Mouse (Mus musculus) cerebellum, adult 2 months (tissue): ENCODE data around the gene Tmem131. TPM values are rescaled to one million over a fixed set of nuclear protein-coding genes. Genes with fewer than 3 reads are reported as not detected.

ENCODE experiments used
- DNase-seq, 2 experiments: peaks; one replicate each; pipeline ENCODE4 v3.0.0; 2021
- H3K27ac ChIP-seq: fragments of 200-500 bp; 2 replicates; pipeline ENCODE4 v1.5.1; 2012; ENCODE audit warnings: low read length, control low read depth, inconsistent platforms; ENCODE audit not compliant: insufficient read depth
- H3K27me3 ChIP-seq: fragments of 200-500 bp; 2 replicates; pipeline ENCODE4 v1.6.1; 2012; ENCODE audit warnings: inconsistent platforms, mild to moderate bottlenecking, low read length, moderate library complexity; ENCODE audit not compliant: control insufficient read depth, insufficient read depth
- H3K4me1 ChIP-seq: fragments of 200-500 bp; 2 replicates; pipeline ENCODE4 v1.6.1; 2011; ENCODE audit warnings: low read length; ENCODE audit not compliant: control insufficient read depth, insufficient read depth
- H3K4me3 ChIP-seq: fragments of 200-500 bp; replicated peaks from 2 replicates; pipeline ENCODE3; 2011; ENCODE audit warnings: mild to moderate bottlenecking, low read depth, low read length, control low read depth; ENCODE audit not compliant: insufficient read depth
- CTCF ChIP-seq: fragments of 200-500 bp; IDR thresholded peaks from 2 replicates; pipeline ENCODE4 v1.5.1; 2011; ENCODE audit warnings: low read depth, mild to moderate bottlenecking, control low read depth, low read length, moderate library complexity, borderline replicate concordance; ENCODE audit not compliant: insufficient read depth
- POLR2A ChIP-seq: fragments of 200-500 bp; IDR thresholded peaks from 2 replicates; pipeline ENCODE4 v1.6.1; 2011; ENCODE audit warnings: low read length, control low read depth, borderline replicate concordance; ENCODE audit not compliant: insufficient read depth
- WGBS: fragments of 180-500 bp; shearing (Covaris S2); methylation state at CpG from one replicate; pipeline ENCODE4 v1.1.7; 2018; 5-methylcytosine and 5-hydroxymethylcytosine counted together
- polyA plus RNA-seq: library from polyadenylated mRNA; depleted of rRNA; stranded (reverse); fragments of >200 nt; gene quantifications from 2 replicates; pipeline ENCODE4 v1.2.3, GENCODE M21; 2012

Tmem131 gene
- polyA plus RNA-seq, 1 experiment = 31.4 TPM

GRCm38 (mm10) chr1:36926738-36927137, 16.7 kb downstream of the Tmem131 start:
- no peak overlapping the region for H3K27ac ChIP-seq
- TF ChIP-seq CTCF = no peak
- TF ChIP-seq POLR2A = no peak
- DNase-seq = no peak
- H3K4me1 ChIP-seq = peaks cover 7% of the 10 kb centered on the region
- no peaks in the 10 kb centered on the region for H3K27me3 ChIP-seq
- WGBS = 81% methylated on average over 6 of the region's 6 CpGs
- no peak overlapping the region for H3K4me3 ChIP-seq

DNA sequence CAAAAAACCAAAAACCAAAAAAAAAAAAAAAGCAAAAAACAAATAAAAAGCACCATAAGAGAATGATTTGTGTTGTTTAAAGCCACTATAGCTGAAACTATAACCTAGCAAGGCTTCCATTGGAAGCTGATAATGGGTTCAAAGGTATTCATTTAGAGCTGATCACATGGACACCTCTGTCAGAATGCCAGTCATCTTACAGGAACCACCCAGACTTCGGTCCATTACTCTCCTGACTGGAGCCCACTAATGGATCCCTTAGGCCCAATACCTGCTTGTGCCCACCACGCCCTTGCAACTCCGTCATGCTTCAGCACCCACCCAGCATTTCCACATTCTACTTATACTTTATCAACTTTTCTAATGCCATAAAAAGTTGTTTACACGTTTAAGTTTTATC, 17.2 kb downstream of the Tmem131 start:
- Histone ChIP-seq H3K27ac (no peak overlapping the region), H3K27me3 (no peaks in the 10 kb centered on the region), H3K4me1 (peaks cover 9% of the 10 kb centered on the region), H3K4me3 (no peak overlapping the region)
- no peak for DNase-seq
- TF ChIP-seq CTCF (no peak), POLR2A (no peak)
- WGBS = 92% methylated on average over 4 of the region's 4 CpGs

GRCm38 (mm10) chr1:36925781-36926180, 17.7 kb downstream of the Tmem131 start:
- Histone ChIP-seq H3K4me1 (peaks cover 6% of the 10 kb centered on the region), H3K27ac (no peak overlapping the region), H3K27me3 (no peaks in the 10 kb centered on the region), H3K4me3 (no peak overlapping the region)
- no peak for DNase-seq
- TF ChIP-seq POLR2A = no peak
- no peak for TF ChIP-seq CTCF
- 55% methylated on average over 5 of the region's 5 CpGs for WGBS

DNA sequence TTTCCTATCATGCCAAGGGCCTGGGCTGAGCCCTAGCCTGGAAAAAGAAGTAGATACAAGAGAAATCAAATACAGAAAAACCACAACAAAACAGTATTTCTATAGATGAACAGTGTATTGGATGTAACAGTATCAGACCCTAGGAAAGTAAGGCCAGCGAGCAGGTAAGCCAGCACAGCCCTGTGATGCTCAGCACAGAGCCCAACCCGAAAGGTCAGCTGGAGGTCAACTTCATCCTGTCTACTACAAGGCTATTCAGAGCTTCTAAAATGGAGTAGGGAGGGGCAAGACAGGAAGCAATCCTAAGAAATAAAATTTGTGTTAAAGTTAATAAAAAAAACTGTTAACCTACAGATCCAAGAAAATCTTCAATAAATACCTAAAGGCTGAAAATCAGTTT, 18.6 kb downstream of the Tmem131 start:
- Histone ChIP-seq H3K27me3 (no peaks in the 10 kb centered on the region), H3K27ac (no peak overlapping the region), H3K4me3 (no peak overlapping the region), H3K4me1 (peaks cover 15% of the 10 kb centered on the region)
- TF ChIP-seq POLR2A (no peak), CTCF (no peak)
- DNase-seq = no peak
- 88% methylated on average over 2 of the region's 2 CpGs for WGBS

- DNase-seq = no peak
- Histone ChIP-seq H3K4me3 (no peak overlapping the region), H3K4me1 (peaks cover 18% of the 10 kb centered on the region), H3K27me3 (no peaks in the 10 kb centered on the region), H3K27ac (no peak overlapping the region)
- TF ChIP-seq CTCF = no peak
- TF ChIP-seq POLR2A = no peak
These were observed 19.6 kb downstream of the Tmem131 start for GRCm38 (mm10) chr1:36923911-36924310.

GRCm38 (mm10) chr1:36922623-36923421, 20.6 kb downstream of the Tmem131 start:
- no peak for DNase-seq
- WGBS = 98% methylated on average over 4 of the region's 4 CpGs

DNA sequence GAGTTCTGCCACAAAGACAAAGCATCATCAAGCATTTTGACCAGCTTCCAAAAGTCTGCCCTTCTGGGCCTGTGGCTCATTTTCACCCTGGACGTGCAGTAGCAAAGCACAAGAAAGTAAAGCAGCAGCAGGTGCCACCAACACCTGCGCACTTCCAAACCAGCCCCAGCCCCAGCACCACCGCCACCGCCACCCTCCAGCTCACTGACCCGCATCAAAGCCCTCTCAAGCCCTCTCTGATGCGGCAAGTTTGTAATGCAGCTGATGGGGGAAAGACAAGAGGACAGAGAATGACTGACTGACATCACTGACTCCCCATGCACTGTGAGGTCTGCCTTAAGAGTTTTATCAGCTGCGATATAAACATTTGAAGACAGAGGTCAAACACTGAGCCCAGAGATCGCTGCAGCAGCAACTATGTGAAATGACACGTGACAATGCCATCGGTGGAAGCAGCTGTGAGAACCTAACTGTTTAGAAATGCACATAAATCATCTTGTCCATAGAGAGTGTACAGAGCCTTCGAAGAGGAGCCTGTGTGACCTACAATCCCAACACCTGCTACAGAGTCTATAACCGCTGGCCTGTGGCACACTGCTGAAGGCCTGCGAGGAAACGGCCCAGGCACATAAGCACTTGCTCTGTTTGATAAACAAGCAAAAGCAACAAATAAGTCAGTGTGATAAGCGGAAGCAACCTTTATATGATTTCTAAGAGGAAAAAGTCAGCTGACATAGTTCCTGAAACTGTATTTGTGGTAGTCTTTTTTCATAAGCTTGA, 21.7 kb downstream of the Tmem131 start:
- 67% methylated on average over 15 of the region's 15 CpGs for WGBS
- no peaks in the 10 kb centered on the region for H3K27me3 ChIP-seq
- TF ChIP-seq POLR2A = no peak
- no peak for TF ChIP-seq CTCF
- H3K27ac ChIP-seq = no peak overlapping the region
- peaks cover 18% of the 10 kb centered on the region for H3K4me1 ChIP-seq
- peak in 1 of 2 experiments; percentile 20 for DNase-seq
- H3K4me3 ChIP-seq = no peak overlapping the region

More at GRCm38 (mm10) chr1:36922623-36923421, 20.6 kb downstream of the Tmem131 start:
- H3K27me3 ChIP-seq = no peaks in the 10 kb centered on the region
- no peak for TF ChIP-seq CTCF
- no peak for TF ChIP-seq POLR2A
- peaks cover 18% of the 10 kb centered on the region for H3K4me1 ChIP-seq
- H3K4me3 ChIP-seq = no peak overlapping the region
- no peak overlapping the region for H3K27ac ChIP-seq

DNA sequence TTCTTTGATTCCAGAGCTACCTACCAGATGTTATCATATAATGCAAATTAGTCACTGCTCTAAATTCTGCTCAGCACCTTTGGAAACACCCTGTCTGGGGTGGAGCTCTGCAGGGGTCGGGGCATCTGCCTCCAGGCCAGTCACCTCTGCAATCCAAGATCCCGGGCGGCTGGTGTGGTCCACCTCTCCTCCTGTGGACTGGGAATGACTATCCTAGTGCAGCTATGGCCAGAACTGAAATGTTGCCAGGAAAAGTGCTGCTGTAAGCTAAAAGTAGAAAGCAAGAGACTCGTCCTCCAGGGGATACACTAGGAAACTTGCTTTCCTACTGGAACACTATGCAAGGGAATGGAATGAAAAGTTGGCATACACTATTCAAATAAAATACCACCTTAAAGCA, 22.7 kb downstream of the Tmem131 start:
- Histone ChIP-seq H3K4me3 (no peak overlapping the region), H3K27ac (no peak overlapping the region; the same call in 1 of the 2 replicates), H3K27me3 (no peaks in the 10 kb centered on the region), H3K4me1 (peaks cover 21% of the 10 kb centered on the region)
- 49% methylated on average over 4 of the region's 4 CpGs for WGBS
- DNase-seq = peak in 1 of 2 experiments; percentile 28
- TF ChIP-seq POLR2A (no peak), CTCF (no peak)
